In genomic region chr19:36646132-36646828, GRCm38 (mm10) we compare ENCODE assay signal across 9 mouse cellular contexts.
DNase-seq lines count a peak whose midpoint lies in the region; ATAC-seq and TF ChIP-seq lines count a peak whose summit lies in the region.
"Had no signal": no experiment of that assay in that cellular context is flagged by ENCODE, and none has a peak within 500 bp of the region (broad histone marks: within the 10 kb centered on the region; RNA-seq: fewer than 3 reads in every experiment).

No protein-coding gene starts in this region.

- no peak overlapping the region for H3K4me3 ChIP-seq in heart, embryonic 11.5 days (ENCODE audit: low read depth, low read length)
- no peak overlapping the region for H3K4me3 ChIP-seq in lung, embryonic 15.5 days
- no peak overlapping the region for H3K4me3 ChIP-seq in forebrain, postnatal 0 days (ENCODE audit: low read depth, low read length)
- H3K4me3 ChIP-seq: heart, adult 2 months had no signal

- DNase-seq in heart, adult 8-10 months (ENCODE audit: low spot score) = peak; percentile 28
- peak; percentile 64 for DNase-seq in NIH3T3 (ENCODE audit: low read depth)
- DNase-seq in heart, postnatal 4 days = peak; percentile 70
- DNase-seq in thymus, adult 18-20 months = no peak
- DNase-seq in forebrain, postnatal 0 days = no peak
- no peak for DNase-seq in frontal cortex, postnatal 14 days (ENCODE audit: low spot score in 2 of 2)

- H3K9me3 ChIP-seq in heart, embryonic 11.5 days (replicated peaks; ENCODE audit: control insufficient read depth, low read length) = no peaks in the 10 kb centered on the region
- H3K9me3 ChIP-seq in lung, embryonic 15.5 days = no peaks in the 10 kb centered on the region
- H3K9me3 ChIP-seq in forebrain, postnatal 0 days (ENCODE audit: low read length) = 0 out of 2 replicates have a peak, but pooled peaks cover 6% of the 10 kb centered on the region

- no peak overlapping the region for H3K4me2 ChIP-seq in heart, embryonic 11.5 days
- no peak overlapping the region for H3K4me2 ChIP-seq in lung, embryonic 15.5 days
- H3K4me2 ChIP-seq in forebrain, postnatal 0 days (ENCODE audit: low read depth) = no peak overlapping the region

- 75% methylated on average over 7 of the region's 7 CpGs for WGBS in heart, embryonic 11.5 days (ENCODE audit: insufficient replicate concordance)
- WGBS in lung, embryonic 15.5 days = 46% methylated on average over 7 of the region's 7 CpGs
- WGBS in forebrain, postnatal 0 days = 83% methylated on average over 7 of the region's 7 CpGs

- H3K9ac ChIP-seq in heart, embryonic 11.5 days (ENCODE audit: low read depth, low read length) = no peak overlapping the region
- no peak overlapping the region for H3K9ac ChIP-seq in lung, embryonic 15.5 days
- H3K9ac ChIP-seq in forebrain, postnatal 0 days = no peak overlapping the region

- H3K27ac ChIP-seq in heart, embryonic 11.5 days (ENCODE audit: low read depth, low read length) = no peak overlapping the region
- peak overlapping the region; percentile 88 for H3K27ac ChIP-seq in lung, embryonic 15.5 days
- no peak overlapping the region for H3K27ac ChIP-seq in forebrain, postnatal 0 days (ENCODE audit: low read depth, low read length)
- H3K27ac ChIP-seq: heart, adult 2 months had no signal

- no peak for ATAC-seq in heart, embryonic 11.5 days (replicated peaks; ENCODE audit: insufficient number of reproducible peaks, low FRiP score, low TSS enrichment)
- ATAC-seq in lung, embryonic 15.5 days (ENCODE audit: borderline replicate concordance, extremely low read depth, low FRiP score, low TSS enrichment) = peak; percentile 96
- no peak for ATAC-seq in forebrain, postnatal 0 days

- no peak for TF ChIP-seq CTCF in forebrain, postnatal 0 days (IDR thresholded peaks at IDR 0.05; ENCODE audit: low read depth)

- H3K4me1 ChIP-seq in heart, embryonic 11.5 days (ENCODE audit: control insufficient read depth, insufficient read depth, low read length) = no peaks in the 10 kb centered on the region
- peaks cover 14% of the 10 kb centered on the region for H3K4me1 ChIP-seq in lung, embryonic 15.5 days
- 0 out of 2 replicates have a peak, but pooled peaks cover 3% of the 10 kb centered on the region for H3K4me1 ChIP-seq in forebrain, postnatal 0 days (ENCODE audit: insufficient read depth)

- no peaks in the 10 kb centered on the region for H3K36me3 ChIP-seq in heart, embryonic 11.5 days (ENCODE audit: control insufficient read depth, insufficient read depth, low read length)
- no peaks in the 10 kb centered on the region for H3K36me3 ChIP-seq in lung, embryonic 15.5 days
- no peaks in the 10 kb centered on the region for H3K36me3 ChIP-seq in forebrain, postnatal 0 days (ENCODE audit: insufficient read depth)

- no peaks in the 10 kb centered on the region for H3K27me3 ChIP-seq in heart, embryonic 11.5 days (ENCODE audit: control insufficient read depth, insufficient read depth, low read length)
- H3K27me3 ChIP-seq in lung, embryonic 15.5 days = no peaks in the 10 kb centered on the region
- no peaks in the 10 kb centered on the region for H3K27me3 ChIP-seq in forebrain, postnatal 0 days (ENCODE audit: insufficient read depth, low read length)

Comparison
In these comparisons a context has a peak if more than half of its experiments do, and no peak if none do; other contexts are left out.
1. DNase-seq: peak in heart, adult 8-10 months (single experiment), NIH3T3 (single experiment) and heart, postnatal 4 days (single experiment); none in thymus, adult 18-20 months (0 of 2), forebrain, postnatal 0 days (single experiment) and frontal cortex, postnatal 14 days (0 of 2).